Mouse (Mus musculus): ENCODE results near the gene Cmc2.

Gene Cmc2

GRCm38 (mm10) chr8:116842678-116843077 lies 78.6 kb downstream of the Cmc2 start:
- DNase-seq (ENCODE audit: low read depth, low spot score) = no peak

Data from WW6 (cell line).